Comparison of ENCODE assay signal across 20 mouse cellular contexts in the genomic region with DNA sequence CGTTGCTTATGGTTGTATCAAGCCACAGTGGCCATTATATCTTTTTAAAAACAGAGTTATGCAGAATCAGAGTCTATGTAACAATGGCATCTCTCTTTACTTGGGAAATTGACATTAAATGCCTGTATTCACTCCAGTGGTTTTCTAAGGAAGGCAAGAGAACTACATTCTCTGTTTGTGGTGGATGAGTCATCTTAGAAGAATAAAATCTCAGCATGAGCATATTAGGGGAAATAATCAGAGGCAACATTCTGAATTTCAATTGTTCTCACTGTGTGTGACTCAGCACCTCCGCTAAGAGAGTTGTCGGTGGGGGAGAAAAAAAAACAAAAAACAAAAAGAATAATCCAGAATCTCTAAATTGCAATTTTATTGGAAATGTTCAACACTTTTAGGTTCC.
"Had no signal": no experiment of that assay in that cellular context is flagged by ENCODE, and none has a peak within 500 bp of the region (broad histone marks: within the 10 kb centered on the region; RNA-seq: fewer than 3 reads in every experiment).

No protein-coding gene starts in this region.

- H3K27me3 ChIP-seq: limb, embryonic 13.5 days; liver, embryonic 12.5 days; liver, embryonic 15.5 days; midbrain, embryonic 12.5 days; midbrain, embryonic 15.5 days; neural tube, embryonic 13.5 days had no signal

- H3K9me3 ChIP-seq: limb, embryonic 10.5 days; limb, embryonic 13.5 days; liver, embryonic 12.5 days; liver, embryonic 15.5 days; midbrain, embryonic 12.5 days; neural tube, embryonic 13.5 days had no signal

- H3K27ac ChIP-seq: limb, embryonic 10.5 days; limb, embryonic 13.5 days; liver, embryonic 12.5 days; liver, embryonic 15.5 days; midbrain, embryonic 12.5 days; midbrain, embryonic 15.5 days; neural tube, embryonic 13.5 days; stomach, postnatal 0 days had no signal

- ATAC-seq: liver, embryonic 12.5 days; midbrain, embryonic 15.5 days had no signal

- H3K36me3 ChIP-seq: limb, embryonic 10.5 days; limb, embryonic 13.5 days; liver, embryonic 12.5 days; liver, embryonic 15.5 days; midbrain, embryonic 12.5 days; midbrain, embryonic 15.5 days; neural tube, embryonic 13.5 days had no signal

- H3K4me2 ChIP-seq: limb, embryonic 13.5 days; liver, embryonic 12.5 days; liver, embryonic 15.5 days; midbrain, embryonic 12.5 days; midbrain, embryonic 15.5 days; neural tube, embryonic 13.5 days had no signal

- H3K9ac ChIP-seq: limb, embryonic 13.5 days; liver, embryonic 12.5 days; liver, embryonic 15.5 days; midbrain, embryonic 12.5 days; midbrain, embryonic 15.5 days; neural tube, embryonic 13.5 days had no signal

- DNase-seq: kidney, adult 9 months; kidney, postnatal 14 days; kidney, postnatal 4 days; liver; lung, adult 18-20 months; lung, postnatal 14 days; lung, postnatal 4 days; retina, postnatal 1 day; right cerebral cortex, postnatal 25 days; spleen, adult 18-20 months; thymus, adult 2 months; thymus, postnatal 14 days had no signal

- H3K4me1 ChIP-seq: limb, embryonic 10.5 days; limb, embryonic 13.5 days; liver, embryonic 12.5 days; liver, embryonic 15.5 days; midbrain, embryonic 12.5 days; midbrain, embryonic 15.5 days; neural tube, embryonic 13.5 days had no signal

- H3K4me3 ChIP-seq: limb, embryonic 10.5 days; limb, embryonic 13.5 days; liver, embryonic 12.5 days; liver, embryonic 15.5 days; midbrain, embryonic 12.5 days; midbrain, embryonic 15.5 days; neural tube, embryonic 13.5 days had no signal
